Mouse (Mus musculus): ENCODE results near the gene Olfr685.

Olfr685 gene

DNA sequence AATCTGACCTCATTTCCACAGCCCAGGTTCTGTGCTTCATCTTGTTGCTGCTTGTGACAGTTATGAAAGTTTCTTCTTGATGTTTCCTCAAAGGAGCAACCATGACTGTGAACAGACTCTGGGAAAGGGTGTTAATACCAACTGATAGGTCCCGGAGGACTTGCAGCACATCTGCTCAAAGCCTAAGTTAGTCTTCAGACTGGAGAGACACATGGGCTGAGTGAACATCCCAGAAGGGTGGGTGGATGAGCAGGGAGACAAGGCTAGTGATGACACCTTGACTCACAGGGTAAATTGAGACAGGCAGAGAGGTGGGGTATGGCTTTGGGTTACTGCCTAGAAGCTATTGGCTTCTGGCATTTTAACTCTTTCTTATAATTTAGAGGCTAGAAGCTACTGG, at the start of gene Olfr685:
TSS of gene Olfr685 (minus strand) at position 101 of the 400 bp plus-strand sequence.
- no peak for DNase-seq (ENCODE audit: low spot score)

DNA sequence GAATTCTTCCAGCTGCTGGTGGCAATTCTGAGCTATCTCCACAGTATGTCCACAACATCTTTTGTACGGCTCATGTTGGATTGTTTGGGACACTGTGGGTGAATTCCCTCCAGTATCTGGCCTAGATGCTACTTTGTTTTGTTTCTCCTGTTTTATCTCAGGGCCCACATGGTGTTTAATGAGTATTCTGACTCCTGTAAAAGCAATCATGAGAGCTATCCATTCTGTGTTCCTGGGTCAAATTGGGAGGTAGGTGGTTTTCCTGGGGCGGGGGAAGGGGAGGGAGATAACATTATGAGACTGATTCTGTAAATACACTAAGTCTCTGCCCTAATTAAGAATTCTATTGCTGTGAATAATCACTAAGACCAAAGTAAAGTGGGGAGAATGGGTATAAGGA, 43.6 kb upstream of the Olfr685 start:
- DNase-seq (ENCODE audit: low spot score), result no peak

DNA sequence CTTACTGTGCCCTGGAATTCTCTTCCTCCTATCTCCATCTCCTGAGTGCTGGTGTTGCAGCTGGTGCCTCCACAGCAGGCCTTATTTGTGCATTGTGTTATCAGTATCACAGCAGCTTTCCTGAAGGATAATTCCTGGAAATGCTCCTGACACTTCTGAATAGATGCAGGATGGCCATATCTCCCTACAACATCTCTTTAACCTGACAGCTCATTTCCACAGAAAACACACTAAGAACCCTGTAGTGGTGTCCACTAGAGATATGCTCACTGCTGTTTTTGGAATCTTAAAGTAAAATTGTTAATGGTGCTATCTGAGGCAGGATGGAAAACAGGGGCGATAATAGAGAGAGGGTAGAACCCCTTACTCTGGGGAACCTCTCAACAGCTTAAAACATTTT, 42.3 kb upstream of the Olfr685 start:
- DNase-seq (ENCODE audit: low spot score), result no peak

DNA sequence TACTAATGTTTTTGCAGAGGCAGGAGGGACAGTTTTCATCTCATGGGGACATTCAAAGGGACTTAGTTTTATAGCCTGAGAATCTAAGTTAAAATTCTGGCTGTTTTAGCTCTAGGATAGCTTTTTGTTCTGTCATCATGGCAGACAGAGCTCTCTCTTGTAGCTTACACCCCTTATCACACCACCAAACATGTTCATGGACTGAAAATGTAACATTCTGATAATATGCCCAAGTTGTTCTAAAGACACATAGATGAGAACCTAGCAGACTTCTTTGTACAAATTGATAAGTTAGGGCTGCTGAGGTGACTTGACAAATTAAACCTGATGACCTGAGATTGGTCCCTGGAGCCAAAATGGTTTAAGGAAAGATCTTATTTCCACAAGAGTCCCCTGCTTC, 40.9 kb upstream of the Olfr685 start:
- DNase-seq (ENCODE audit: low spot score), result no peak

DNA sequence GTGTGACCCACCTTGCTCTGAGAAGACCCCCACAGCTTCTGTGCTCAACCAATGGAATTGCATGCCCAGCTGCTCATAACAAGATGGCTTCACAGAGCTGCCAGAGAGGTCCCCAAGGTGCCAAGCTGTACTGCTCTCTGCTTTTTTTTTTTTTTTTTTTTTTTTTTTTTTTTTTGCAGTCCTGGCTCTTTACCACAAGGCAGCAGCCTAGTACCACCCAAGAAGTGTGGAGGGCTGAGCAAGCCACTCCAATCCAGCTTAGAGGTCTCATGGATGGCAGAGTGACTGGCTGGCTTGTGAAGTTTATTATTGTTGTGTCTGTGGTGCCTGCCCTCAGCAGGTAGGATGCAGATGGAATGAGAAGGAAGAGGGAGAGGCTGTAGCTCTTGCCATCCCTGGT, 40.3 kb upstream of the Olfr685 start:
- DNase-seq (ENCODE audit: low spot score), result no peak

DNA sequence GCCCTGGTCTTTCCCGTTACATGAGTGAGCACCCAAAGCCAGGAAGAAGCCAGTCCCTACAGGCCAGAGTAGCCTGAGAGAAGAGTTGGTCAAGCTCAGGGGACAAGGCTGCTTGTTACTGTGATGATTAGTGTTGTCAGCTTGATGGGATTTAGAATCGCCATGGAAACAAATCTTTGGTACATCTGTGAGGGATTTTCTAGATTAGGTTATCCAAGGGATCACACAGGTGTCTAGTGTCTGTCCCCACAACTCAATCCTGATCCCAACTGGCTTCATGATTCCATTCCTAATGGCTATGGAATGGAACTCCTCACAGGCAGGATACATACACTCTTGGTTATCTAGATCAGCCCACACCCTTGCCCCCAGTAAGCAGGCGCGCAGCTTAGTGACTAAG, 32.5 kb upstream of the Olfr685 start:
- no peak for DNase-seq (ENCODE audit: low spot score)

DNA sequence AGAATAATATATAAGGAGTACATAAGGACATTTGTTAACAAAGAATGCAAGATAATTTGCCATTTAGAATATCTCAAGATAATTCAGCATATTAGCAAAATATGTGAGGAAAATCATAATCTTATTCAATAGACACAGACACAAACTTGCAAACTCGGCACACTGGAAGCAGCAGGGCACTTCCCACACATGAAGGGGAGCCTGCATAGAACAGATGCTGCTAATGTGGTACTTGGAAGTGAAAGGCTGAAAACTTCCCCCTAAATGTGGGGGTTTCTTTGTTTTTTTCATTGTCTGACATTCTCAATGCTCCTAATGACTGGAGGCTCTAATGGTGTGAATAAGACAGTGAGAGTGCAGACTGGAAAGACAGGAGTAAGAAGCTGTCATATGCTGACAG, 28.9 kb upstream of the Olfr685 start:
- DNase-seq (ENCODE audit: low spot score), result no peak

DNA sequence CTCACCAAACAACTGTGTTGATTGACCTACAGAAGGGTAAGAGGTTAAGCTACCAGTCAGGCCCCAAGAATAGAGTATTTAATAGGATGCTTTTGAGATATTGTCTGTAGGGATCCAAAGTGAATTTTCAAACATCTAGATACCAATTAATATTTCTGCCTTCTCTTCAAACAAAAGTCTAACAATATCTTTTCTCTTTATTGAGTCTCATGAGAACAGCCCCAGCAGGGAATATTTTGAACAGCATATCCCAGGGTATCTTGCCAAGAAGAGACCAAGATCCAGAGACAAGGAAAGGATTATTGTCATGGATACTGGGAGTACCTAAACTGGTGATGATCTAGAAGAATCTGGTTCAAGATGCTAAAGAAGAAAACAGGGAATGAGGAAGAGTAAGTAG, 21.6 kb upstream of the Olfr685 start, which contains the start of gene Olfr686:
TSS of gene Olfr686 (minus strand) at position 101 of the 400 bp plus-strand sequence.
- no peak for DNase-seq (ENCODE audit: low spot score)

DNA sequence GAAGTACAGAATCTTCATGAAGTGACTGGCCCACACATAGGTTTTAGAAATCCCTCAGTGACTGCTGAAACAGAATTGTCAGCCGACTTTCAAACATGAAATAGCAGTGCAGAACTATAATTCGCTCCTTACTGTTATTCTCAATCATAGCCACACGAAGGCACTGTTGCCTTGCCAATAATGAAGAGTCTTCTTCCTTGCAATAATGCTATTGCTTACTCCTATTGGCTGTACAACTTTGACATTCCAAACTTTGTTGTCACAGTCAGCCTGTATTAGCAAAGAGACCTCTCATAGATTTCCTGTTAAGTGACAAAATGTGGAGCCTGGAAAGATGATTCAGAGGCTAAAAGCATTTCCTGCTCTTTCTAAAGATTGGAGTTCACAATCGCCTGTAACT, 15.0 kb downstream of the Olfr685 start:
- DNase-seq (ENCODE audit: low spot score), result no peak

DNA sequence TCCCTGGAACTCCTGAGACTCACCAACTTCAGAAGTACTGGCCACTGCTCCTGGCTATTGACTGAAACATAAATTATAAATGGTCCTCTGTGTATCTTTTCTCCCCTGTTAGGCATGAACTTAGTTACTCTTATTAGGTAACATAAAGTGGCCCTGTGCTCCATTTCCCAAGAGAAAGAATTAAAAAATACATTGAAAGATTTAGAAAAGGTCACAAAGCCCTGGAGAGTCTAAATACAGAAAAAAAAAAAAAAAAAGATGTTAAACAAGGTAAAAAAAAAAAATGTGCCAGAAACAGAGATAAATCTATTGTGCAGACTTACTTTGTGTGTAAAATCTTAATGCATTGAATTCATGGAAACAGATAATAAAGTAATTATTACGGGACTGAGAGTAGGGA, 22.3 kb downstream of the Olfr685 start, which contains the start of gene Olfr684:
TSS of gene Olfr684 (minus strand) at position 101 of the 400 bp plus-strand sequence.
- DNase-seq (ENCODE audit: low spot score), result no peak

DNA sequence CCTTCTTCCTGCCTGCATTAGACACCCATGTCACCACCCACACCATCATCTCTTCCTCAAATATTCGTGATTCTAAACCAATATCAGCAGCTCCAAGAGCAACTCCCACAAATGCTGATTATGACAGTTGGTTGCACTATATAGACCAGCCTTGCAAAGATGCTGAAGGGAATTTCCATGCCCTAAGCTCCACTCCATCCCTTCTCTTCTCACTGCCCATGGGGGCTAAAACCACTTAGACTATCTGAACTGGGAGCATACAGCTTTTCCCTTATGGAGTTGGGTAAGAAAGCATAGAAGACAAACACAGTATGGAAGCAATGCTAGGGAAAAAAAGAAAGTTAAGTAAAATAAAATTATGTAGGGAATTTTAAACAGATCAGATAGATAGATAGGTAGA, 38.9 kb downstream of the Olfr685 start, which contains the start of gene Olfr683:
TSS of gene Olfr683 (minus strand) at position 101 of the 400 bp plus-strand sequence.
- DNase-seq (ENCODE audit: low spot score), result no peak

DNA sequence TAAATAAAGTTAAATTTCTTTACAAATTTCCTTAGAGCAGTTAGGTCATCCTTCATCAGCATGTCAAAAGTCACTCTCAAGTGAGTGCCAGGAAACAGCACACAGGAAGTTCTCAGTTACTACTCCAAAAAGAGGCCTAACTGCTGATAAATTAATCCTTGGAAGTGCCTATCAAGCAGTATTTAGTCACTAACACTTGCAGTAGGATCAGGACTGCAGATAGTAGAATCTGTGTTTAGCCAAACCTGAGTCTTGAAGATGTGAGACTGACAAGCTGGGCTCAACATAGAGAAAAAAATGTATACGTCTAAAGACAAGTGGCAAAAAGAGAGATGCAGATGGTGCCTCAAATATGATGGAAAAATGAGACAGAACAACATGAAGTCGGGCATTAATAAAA, 44.5 kb downstream of the Olfr685 start:
- DNase-seq (ENCODE audit: low spot score), result no peak

Data from testis, postnatal 14 days (tissue).